Mouse (Mus musculus): ENCODE data around the gene Tmem136. TPM values are rescaled to one million over a fixed set of nuclear protein-coding genes. Genes with fewer than 3 reads are reported as not detected.

Gene Tmem136
- polyA plus RNA-seq, 1 experiment from 2014 or later, result 4.0 TPM

DNA sequence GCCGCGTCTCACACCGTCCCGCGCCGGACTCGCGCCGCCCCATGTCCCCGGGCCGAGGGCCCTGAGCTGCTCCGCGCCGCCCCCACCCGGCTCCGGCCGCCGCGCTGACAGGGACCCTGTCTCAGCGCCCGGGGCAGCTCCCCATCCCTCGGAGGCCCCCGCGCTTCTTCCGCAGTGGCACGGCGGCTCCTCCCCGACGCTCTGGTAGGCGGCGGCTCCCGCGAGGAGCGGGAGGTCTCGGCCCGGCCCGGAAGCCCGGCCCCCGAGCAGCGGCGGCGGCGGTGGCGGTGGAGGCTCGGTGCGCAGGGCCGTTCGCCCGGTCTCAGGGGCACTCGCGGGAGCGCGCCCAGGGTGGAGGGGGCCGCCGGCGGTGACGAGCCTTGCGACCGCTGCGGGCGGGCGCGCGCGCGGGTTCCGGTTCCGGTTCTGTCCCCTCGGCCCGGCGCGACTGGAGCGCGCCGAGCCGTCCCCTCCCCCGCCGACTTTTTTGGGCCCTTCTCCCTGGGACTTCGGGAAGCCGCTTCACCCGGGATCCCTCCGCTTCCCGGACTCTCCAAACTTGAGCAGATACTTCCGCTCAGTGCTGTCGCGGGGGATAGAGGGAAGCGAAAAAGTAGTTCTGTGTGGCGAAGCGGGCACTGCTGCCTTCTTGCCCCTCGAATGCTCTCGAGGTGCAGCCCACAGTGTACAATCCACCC, 10.6 kb downstream of the Tmem136 start:
- Histone ChIP-seq H3K4me2 (ENCODE audit: low read depth, low read length) (peak overlapping the region; percentile 87), H3K27ac (ENCODE audit: low read length) (peak overlapping the region; percentile 95), H3K27me3 (ENCODE audit: control insufficient read depth, insufficient read depth, low read length) (no peaks in the 10 kb centered on the region), H3K9me3 (replicated peaks; ENCODE audit: control insufficient read depth, low read length) (no peaks in the 10 kb centered on the region), H3K4me3 (replicated peaks; ENCODE audit: low read length) (peak overlapping the region; percentile 94), H3K36me3 (ENCODE audit: control insufficient read depth, insufficient read depth, low read length) (no peaks in the 10 kb centered on the region), H3K4me1 (ENCODE audit: control insufficient read depth, insufficient read depth, low read length) (peaks cover 17% of the 10 kb centered on the region), H3K9ac (ENCODE audit: low read length) (peak overlapping the region; percentile 98)
- under 1% methylated on average over 88 of the region's 91 CpGs for WGBS
- peak; percentile 85 for ATAC-seq (ENCODE audit: insufficient read depth, low FRiP score)

DNA sequence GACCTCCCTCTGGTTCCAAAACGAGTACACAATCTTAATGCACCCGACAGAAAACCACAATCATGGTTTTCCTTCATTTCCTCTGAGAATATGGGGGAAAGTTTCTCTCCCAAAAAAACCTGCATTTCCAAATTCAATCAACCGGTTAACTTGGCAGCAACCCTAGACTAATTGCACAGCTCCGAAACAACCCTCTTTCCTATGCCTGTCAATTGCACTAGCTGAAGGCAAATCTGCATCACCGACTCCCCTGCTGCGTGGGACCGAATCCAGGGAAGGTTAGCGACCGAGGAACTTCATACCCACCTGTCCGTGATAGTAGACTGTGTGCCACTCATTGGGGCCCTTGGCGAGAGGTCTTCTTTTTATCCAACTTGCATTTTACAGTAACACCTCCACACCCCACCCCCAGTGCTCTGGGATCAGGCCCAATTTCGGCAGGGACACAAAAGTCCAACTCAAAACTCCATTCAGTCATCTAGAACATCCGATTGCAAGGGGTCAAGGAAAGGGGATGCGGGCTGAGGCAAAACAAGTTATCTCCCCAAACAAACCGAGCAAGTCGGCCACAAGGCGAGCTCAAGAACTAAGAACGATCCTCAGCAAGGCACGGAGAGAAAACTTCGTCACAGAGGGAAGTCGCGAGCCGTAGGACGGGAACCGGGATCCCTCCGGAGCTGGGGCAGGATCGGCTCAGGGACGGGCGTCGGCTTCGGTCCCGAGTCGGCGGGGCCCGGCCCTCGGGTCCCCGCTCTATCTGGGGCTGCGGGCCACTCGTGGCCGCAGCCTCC, 11.3 kb downstream of the Tmem136 start:
- Histone ChIP-seq H3K9me3 (replicated peaks; ENCODE audit: control insufficient read depth, low read length) (no peaks in the 10 kb centered on the region), H3K27me3 (ENCODE audit: control insufficient read depth, insufficient read depth, low read length) (no peaks in the 10 kb centered on the region), H3K4me1 (ENCODE audit: control insufficient read depth, insufficient read depth, low read length) (peaks cover 18% of the 10 kb centered on the region), H3K4me2 (ENCODE audit: low read depth, low read length) (peak overlapping the region; percentile 87), H3K36me3 (ENCODE audit: control insufficient read depth, insufficient read depth, low read length) (no peaks in the 10 kb centered on the region), H3K27ac (ENCODE audit: low read length) (peak overlapping the region; percentile 95), H3K4me3 (replicated peaks; ENCODE audit: low read length) (peak overlapping the region; percentile 94), H3K9ac (ENCODE audit: low read length) (peak overlapping the region; percentile 98)
- no peak for ATAC-seq (ENCODE audit: insufficient read depth, low FRiP score)
- WGBS, result under 1% methylated on average over 40 of the region's 40 CpGs

DNA sequence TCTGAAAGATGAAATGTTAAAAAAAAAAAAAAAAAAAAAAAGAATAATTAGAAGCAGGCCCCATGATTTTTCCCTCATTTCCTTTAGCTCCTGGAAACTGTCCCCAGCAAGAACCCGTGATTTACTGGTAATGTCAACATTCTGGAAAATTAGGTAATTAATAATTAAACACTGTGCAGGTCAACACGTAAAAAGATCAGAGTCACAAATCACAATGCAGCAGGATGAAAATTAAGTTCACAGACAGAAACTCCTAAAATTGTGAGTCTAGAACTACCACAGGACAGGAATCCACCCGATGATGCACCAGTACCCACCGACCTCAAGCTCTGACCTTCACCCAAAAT, 11.9 kb downstream of the Tmem136 start:
- peak overlapping the region; percentile 95; the same call in 1 of the 2 replicates for H3K27ac ChIP-seq (ENCODE audit: low read length)
- H3K9ac ChIP-seq (ENCODE audit: low read length), result peak overlapping the region; percentile 98
- peak overlapping the region; percentile 87 for H3K4me2 ChIP-seq (ENCODE audit: low read depth, low read length)
- peaks cover 18% of the 10 kb centered on the region for H3K4me1 ChIP-seq (ENCODE audit: control insufficient read depth, insufficient read depth, low read length)
- ATAC-seq (ENCODE audit: insufficient read depth, low FRiP score), result no peak
- no peaks in the 10 kb centered on the region for H3K36me3 ChIP-seq (ENCODE audit: control insufficient read depth, insufficient read depth, low read length)
- 2% methylated on average over 4 of the region's 4 CpGs for WGBS
- no peaks in the 10 kb centered on the region for H3K27me3 ChIP-seq (ENCODE audit: control insufficient read depth, insufficient read depth, low read length)
- H3K4me3 ChIP-seq (replicated peaks; ENCODE audit: low read length), result peak overlapping the region; percentile 94
- H3K9me3 ChIP-seq (replicated peaks; ENCODE audit: control insufficient read depth, low read length), result no peaks in the 10 kb centered on the region

DNA sequence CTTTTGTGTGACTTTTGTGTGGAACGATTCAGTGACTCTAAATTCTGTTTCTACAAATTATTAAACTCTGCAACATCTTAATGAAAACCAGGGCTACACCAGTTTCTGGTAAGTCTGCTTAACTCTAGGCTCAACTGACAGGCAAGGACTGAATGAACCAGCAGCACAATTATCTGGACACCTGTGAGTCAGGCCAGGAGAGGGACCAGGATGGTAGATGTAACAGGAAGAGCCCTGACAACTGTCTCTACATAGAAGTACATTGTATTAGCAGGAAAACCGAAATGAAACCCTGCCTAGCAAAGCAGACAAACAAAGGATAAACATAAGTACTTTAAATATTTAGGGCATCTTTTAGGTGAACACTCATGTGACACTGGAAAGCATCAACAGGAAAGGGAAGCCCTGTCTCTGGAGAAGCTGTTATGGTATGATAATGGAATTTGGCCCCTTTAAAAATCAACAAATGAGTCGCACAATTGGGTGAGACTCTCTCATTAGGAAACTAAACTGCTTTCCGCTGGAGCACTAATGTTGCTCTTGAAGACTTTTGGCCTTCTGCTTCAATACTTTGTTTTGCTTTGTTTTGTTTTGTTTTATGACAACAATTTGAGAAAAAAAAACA, 12.6 kb downstream of the Tmem136 start:
- H3K27me3 ChIP-seq (ENCODE audit: control insufficient read depth, insufficient read depth, low read length), result no peaks in the 10 kb centered on the region
- peak overlapping the region; percentile 87 for H3K4me2 ChIP-seq (ENCODE audit: low read depth, low read length)
- H3K36me3 ChIP-seq (ENCODE audit: control insufficient read depth, insufficient read depth, low read length), result no peaks in the 10 kb centered on the region
- no peaks in the 10 kb centered on the region for H3K9me3 ChIP-seq (replicated peaks; ENCODE audit: control insufficient read depth, low read length)
- H3K4me1 ChIP-seq (ENCODE audit: control insufficient read depth, insufficient read depth, low read length), result peaks cover 19% of the 10 kb centered on the region
- ATAC-seq (ENCODE audit: insufficient read depth, low FRiP score), result no peak
- 9% methylated on average over 4 of the region's 4 CpGs for WGBS
- H3K9ac ChIP-seq (ENCODE audit: low read length), result peak overlapping the region; percentile 50
- peak overlapping the region; percentile 13; the same call in 1 of the 2 replicates for H3K27ac ChIP-seq (ENCODE audit: low read length)
- H3K4me3 ChIP-seq (replicated peaks; ENCODE audit: low read length), result peak overlapping the region; percentile 94

DNA sequence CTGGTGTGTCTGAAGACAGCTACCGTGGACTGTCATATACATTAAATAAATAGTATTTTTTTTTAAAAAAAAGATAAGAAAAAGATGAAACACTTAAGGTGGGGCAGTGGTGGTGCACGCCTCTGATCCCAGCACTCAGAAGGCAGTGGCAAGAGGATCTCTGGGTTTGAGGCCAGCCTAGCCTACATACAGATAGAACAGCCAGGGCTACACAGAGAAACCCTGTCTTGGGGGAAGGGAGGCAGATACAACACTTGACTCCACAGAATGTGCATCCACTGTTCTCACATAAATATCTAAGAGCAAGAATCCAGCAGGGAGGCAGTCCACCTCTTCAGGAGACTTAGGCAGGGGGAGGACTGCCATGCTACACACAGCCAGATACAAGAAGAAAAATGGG, 13.4 kb downstream of the Tmem136 start:
- Histone ChIP-seq H3K27me3 (ENCODE audit: control insufficient read depth, insufficient read depth, low read length) (no peaks in the 10 kb centered on the region), H3K36me3 (ENCODE audit: control insufficient read depth, insufficient read depth, low read length) (no peaks in the 10 kb centered on the region), H3K4me1 (ENCODE audit: control insufficient read depth, insufficient read depth, low read length) (peaks cover 20% of the 10 kb centered on the region), H3K4me3 (replicated peaks; ENCODE audit: low read length) (peak overlapping the region; percentile 29), H3K4me2 (ENCODE audit: low read depth, low read length) (peak overlapping the region; percentile 87), H3K27ac (ENCODE audit: low read length) (peak overlapping the region; percentile 10; the same call in 1 of the 2 replicates), H3K9ac (ENCODE audit: low read length) (peak overlapping the region; percentile 52), H3K9me3 (replicated peaks; ENCODE audit: control insufficient read depth, low read length) (no peaks in the 10 kb centered on the region)
- no peak for ATAC-seq (ENCODE audit: insufficient read depth, low FRiP score)
- 68% methylated on average over 2 of the region's 2 CpGs for WGBS

DNA sequence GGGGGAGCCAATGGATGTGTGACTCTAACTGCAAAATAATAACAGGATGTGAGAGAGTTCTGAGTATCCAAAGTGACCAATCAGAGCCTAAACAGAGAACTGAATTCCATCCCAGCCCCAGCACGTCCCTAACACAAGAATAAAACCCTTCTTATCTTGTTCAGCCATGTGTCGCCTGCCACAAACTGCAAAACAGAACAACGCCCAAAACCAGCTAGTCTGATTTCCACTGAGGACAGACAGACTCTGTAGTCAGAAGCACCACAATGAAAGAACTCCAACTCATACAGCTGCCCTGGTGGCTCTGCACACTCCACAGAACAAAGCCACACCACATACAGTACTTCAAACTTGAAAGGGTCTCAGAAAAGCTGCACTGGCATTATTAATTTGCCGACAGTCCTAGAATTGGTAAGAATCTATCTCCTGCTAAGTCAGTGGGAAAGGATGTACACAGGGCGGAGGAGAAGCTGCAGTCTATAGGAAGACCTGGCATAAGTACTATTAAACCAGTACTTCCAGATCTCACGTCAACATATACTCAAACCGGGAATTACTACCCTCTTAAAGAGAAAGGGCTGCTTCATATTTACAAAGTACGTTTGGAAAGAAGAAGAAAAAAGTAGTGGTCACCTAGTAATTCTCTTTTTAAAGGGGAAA, 14.3 kb downstream of the Tmem136 start:
- H3K9me3 ChIP-seq (replicated peaks; ENCODE audit: control insufficient read depth, low read length), result no peaks in the 10 kb centered on the region
- peak overlapping the region; percentile 3 for H3K4me3 ChIP-seq (replicated peaks; ENCODE audit: low read length)
- 51% methylated on average over 8 of the region's 8 CpGs for WGBS
- H3K9ac ChIP-seq (ENCODE audit: low read length), result 0 out of 2 replicates have a peak overlapping the region, but pooled peaks have one; percentile 2
- H3K27me3 ChIP-seq (ENCODE audit: control insufficient read depth, insufficient read depth, low read length), result no peaks in the 10 kb centered on the region
- no peak for ATAC-seq (ENCODE audit: insufficient read depth, low FRiP score)
- H3K4me1 ChIP-seq (ENCODE audit: control insufficient read depth, insufficient read depth, low read length), result peaks cover 20% of the 10 kb centered on the region
- peak overlapping the region; percentile 87 for H3K4me2 ChIP-seq (ENCODE audit: low read depth, low read length)
- peak overlapping the region; percentile 14; the same call in 1 of the 2 replicates for H3K27ac ChIP-seq (ENCODE audit: low read length)
- H3K36me3 ChIP-seq (ENCODE audit: control insufficient read depth, insufficient read depth, low read length), result no peaks in the 10 kb centered on the region

DNA sequence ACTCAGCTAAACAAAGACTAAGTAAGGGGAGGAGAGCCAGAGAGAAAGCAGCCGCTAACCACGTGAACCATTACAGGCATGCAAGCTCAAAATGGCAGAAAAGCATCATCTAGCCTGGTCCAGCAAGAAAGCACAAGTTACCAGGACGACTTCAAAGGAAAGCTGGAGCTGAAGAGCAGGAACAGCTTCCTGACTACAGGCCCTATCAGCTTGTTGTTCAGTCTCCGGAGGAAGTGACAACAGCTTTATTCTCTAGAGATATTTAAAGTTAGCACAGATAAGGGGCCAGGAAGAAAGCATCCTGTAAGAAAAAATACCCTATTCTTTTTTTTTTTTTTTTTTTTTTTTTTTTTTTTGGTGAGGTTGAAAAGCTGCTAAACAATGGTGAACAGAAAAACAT, 17.4 kb downstream of the Tmem136 start:
- H3K36me3 ChIP-seq (ENCODE audit: control insufficient read depth, insufficient read depth, low read length), result no peaks in the 10 kb centered on the region
- H3K27me3 ChIP-seq (ENCODE audit: control insufficient read depth, insufficient read depth, low read length), result no peaks in the 10 kb centered on the region
- WGBS, result 48% methylated on average over 4 of the region's 4 CpGs
- no peak for ATAC-seq (ENCODE audit: insufficient read depth, low FRiP score)
- H3K9ac ChIP-seq (ENCODE audit: low read length), result no peak overlapping the region
- peaks cover 20% of the 10 kb centered on the region for H3K4me1 ChIP-seq (ENCODE audit: control insufficient read depth, insufficient read depth, low read length)
- no peak overlapping the region for H3K4me2 ChIP-seq (ENCODE audit: low read depth, low read length)
- H3K27ac ChIP-seq (ENCODE audit: low read length), result 0 out of 2 replicates have a peak overlapping the region, but pooled peaks have one; percentile 29
- no peak overlapping the region for H3K4me3 ChIP-seq (replicated peaks; ENCODE audit: low read length)
- H3K9me3 ChIP-seq (replicated peaks; ENCODE audit: control insufficient read depth, low read length), result no peaks in the 10 kb centered on the region

DNA sequence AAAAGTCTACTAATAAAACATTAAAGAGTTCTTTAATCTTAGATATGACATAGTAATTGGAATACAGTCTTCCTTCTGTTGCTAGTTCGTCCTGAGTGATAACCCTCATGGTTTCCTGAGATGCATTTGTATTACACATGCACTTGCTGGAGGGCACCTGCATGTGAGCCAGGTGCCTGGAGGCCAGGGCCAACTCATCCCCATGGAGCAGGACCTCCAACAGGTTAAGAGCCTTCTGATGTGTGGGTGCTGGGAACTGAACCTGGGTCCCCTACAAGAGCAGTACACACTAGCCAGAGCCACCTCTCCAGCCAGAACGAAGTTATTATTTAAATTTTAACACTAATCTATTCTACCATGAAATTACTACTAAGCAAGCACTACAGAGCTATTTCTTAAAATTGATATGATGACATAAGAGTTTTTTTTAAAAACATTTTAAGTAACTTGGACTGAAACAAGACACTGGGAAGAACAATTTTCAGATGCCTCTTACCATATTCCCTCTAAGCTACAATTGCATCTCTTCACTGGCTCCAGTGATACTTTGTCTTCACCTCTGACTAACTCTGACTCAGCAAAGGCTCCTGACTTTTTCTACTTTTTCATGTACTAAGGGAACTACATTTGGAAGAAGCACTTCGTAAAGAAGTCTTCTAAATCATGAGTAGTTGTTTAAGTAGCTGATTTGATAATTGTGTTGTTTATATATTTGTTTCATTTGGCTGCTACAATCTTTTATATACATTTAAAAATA, 18.4 kb downstream of the Tmem136 start:
- Histone ChIP-seq H3K36me3 (ENCODE audit: control insufficient read depth, insufficient read depth, low read length) (no peaks in the 10 kb centered on the region), H3K4me3 (replicated peaks; ENCODE audit: low read length) (no peak overlapping the region), H3K9ac (ENCODE audit: low read length) (no peak overlapping the region), H3K4me1 (ENCODE audit: control insufficient read depth, insufficient read depth, low read length) (peaks cover 16% of the 10 kb centered on the region), H3K9me3 (replicated peaks; ENCODE audit: control insufficient read depth, low read length) (no peaks in the 10 kb centered on the region), H3K27ac (ENCODE audit: low read length) (no peak overlapping the region), H3K27me3 (ENCODE audit: control insufficient read depth, insufficient read depth, low read length) (no peaks in the 10 kb centered on the region), H3K4me2 (ENCODE audit: low read depth, low read length) (no peak overlapping the region)
- 87% methylated on average over 3 of the region's 3 CpGs for WGBS
- ATAC-seq (ENCODE audit: insufficient read depth, low FRiP score), result no peak
